Mouse (Mus musculus): ENCODE data around the gene Clec4b1.

GRCm38 (mm10) chr6:123095125-123095843 lies 45.5 kb downstream of the Clec4b1 start:
- no peak for TF ChIP-seq CTCF (IDR thresholded peaks at IDR 0.05; ENCODE audit: borderline replicate concordance, insufficient read depth, low read length)
- no peak for TF ChIP-seq POLR2A (IDR thresholded peaks at IDR 0.05; ENCODE audit: low read depth, low read length)

Measured in embryonic fibroblast, embryonic 13.5 days (primary cell).